Mouse (Mus musculus) gastrocnemius, adult 8-10 months (tissue): Measurements from ENCODE around the gene Pkn1. TPM values are rescaled to one million over a fixed set of nuclear protein-coding genes. Genes with fewer than 3 reads are reported as not detected.

ENCODE experiments used
- DNase-seq, 2 experiments: peaks; one replicate each; pipeline ENCODE4 v3.0.0; 2022; ENCODE audit warnings: low spot score in 2 of 2
- total RNA-seq, 4 experiments: library from RNA; stranded (reverse); gene quantifications; 2 replicates each; pipeline ENCODE4 v1.2.4; 2022

Gene Pkn1
- total RNA-seq, 4 experiments from 2014 or later, result 23.2 to 24.1 (median 23.6) TPM

- DNase-seq, result no peak
Measured at GRCm38 (mm10) chr8:83693609-83694236, 5.3 kb downstream of the Pkn1 start.

- no peak for DNase-seq
Measured at GRCm38 (mm10) chr8:83689264-83689663, 9.7 kb downstream of the Pkn1 start.

- no peak for DNase-seq
Measured at GRCm38 (mm10) chr8:83684517-83684916, 14.5 kb downstream of the Pkn1 start.

- DNase-seq, result no peak
Measured at GRCm38 (mm10) chr8:83681099-83681498, 17.9 kb downstream of the Pkn1 start.

- no peak for DNase-seq
Measured at GRCm38 (mm10) chr8:83680603-83681002, 18.4 kb downstream of the Pkn1 start.

GRCm38 (mm10) chr8:83679866-83680265 is 19.1 kb downstream of the Pkn1 start:
- DNase-seq, result no peak

GRCm38 (mm10) chr8:83674497-83674896 is 24.5 kb downstream of the Pkn1 start:
- no peak for DNase-seq

GRCm38 (mm10) chr8:83672936-83673335 is 26.0 kb downstream of the Pkn1 start:
- no peak for DNase-seq

GRCm38 (mm10) chr8:83669013-83669412 is 30.0 kb downstream of the Pkn1 start:
- DNase-seq, result no peak

GRCm38 (mm10) chr8:83668010-83668916 is 30.7 kb downstream of the Pkn1 start:
- DNase-seq, result peak in 1 of 2 experiments; percentile 24

- DNase-seq, result no peak
Measured at GRCm38 (mm10) chr8:83667526-83667925, 31.5 kb downstream of the Pkn1 start.

- DNase-seq, result no peak
Measured at GRCm38 (mm10) chr8:83666866-83667234, 32.1 kb downstream of the Pkn1 start.

GRCm38 (mm10) chr8:83665969-83666865 is 32.8 kb downstream of the Pkn1 start, which contains the start of gene Ptger1:
Ptger1 (plus strand) TSS chr8:83666678.
- DNase-seq, result peak; percentile 33 to 54

GRCm38 (mm10) chr8:83664931-83665625 is 33.9 kb downstream of the Pkn1 start:
- no peak for DNase-seq

GRCm38 (mm10) chr8:83664096-83664495 is 34.9 kb downstream of the Pkn1 start:
- no peak for DNase-seq

GRCm38 (mm10) chr8:83662421-83662826 is 36.6 kb downstream of the Pkn1 start:
- peak; percentile 88 to 90 for DNase-seq

GRCm38 (mm10) chr8:83660995-83661680 is 37.8 kb downstream of the Pkn1 start:
- DNase-seq, result no peak

GRCm38 (mm10) chr8:83660545-83660944 is 38.4 kb downstream of the Pkn1 start:
- no peak for DNase-seq

- DNase-seq, result no peak
Measured at GRCm38 (mm10) chr8:83656484-83657246, 42.3 kb downstream of the Pkn1 start.

- DNase-seq, result no peak
Measured at GRCm38 (mm10) chr8:83656043-83656442, 42.9 kb downstream of the Pkn1 start.
